Mouse (Mus musculus) MEL (cell line): ENCODE data around the gene Plekhg6.

ENCODE experiments used
- CTCF ChIP-seq, 3 experiments: IDR thresholded peaks in 2 of 3; conservative IDR thresholded peaks in 1 of 3; 2 replicates each; pipeline ENCODE4 v1.5.1; 2011 to 2012; ENCODE audit warnings: low read length in 3 of 3, low read depth in 2 of 3, mild to moderate bottlenecking in 2 of 3, improper control_type of control experiment in 1 of 3, inconsistent platforms in 1 of 3, mixed read lengths in 1 of 3, moderate library complexity in 1 of 3; ENCODE audit not compliant: control insufficient read depth in 1 of 3, insufficient read depth in 1 of 3, poor library complexity in 1 of 3, severe bottlenecking in 1 of 3
- HCFC1 ChIP-seq: IDR thresholded peaks from 2 replicates; pipeline ENCODE4 v1.6.1; 2012; ENCODE audit warnings: low read depth, mild to moderate bottlenecking, inconsistent platforms, low read length, improper control_type of control experiment, moderate library complexity
- SMC3 ChIP-seq: IDR thresholded peaks from 2 replicates; pipeline ENCODE4 v1.6.1; 2011; ENCODE audit warnings: low read depth, low read length, improper control_type of control experiment
- TBP ChIP-seq: IDR thresholded peaks from 2 replicates; pipeline ENCODE4 v1.8.0; 2011; ENCODE audit warnings: low read depth, low read length, improper control_type of control experiment

DNA sequence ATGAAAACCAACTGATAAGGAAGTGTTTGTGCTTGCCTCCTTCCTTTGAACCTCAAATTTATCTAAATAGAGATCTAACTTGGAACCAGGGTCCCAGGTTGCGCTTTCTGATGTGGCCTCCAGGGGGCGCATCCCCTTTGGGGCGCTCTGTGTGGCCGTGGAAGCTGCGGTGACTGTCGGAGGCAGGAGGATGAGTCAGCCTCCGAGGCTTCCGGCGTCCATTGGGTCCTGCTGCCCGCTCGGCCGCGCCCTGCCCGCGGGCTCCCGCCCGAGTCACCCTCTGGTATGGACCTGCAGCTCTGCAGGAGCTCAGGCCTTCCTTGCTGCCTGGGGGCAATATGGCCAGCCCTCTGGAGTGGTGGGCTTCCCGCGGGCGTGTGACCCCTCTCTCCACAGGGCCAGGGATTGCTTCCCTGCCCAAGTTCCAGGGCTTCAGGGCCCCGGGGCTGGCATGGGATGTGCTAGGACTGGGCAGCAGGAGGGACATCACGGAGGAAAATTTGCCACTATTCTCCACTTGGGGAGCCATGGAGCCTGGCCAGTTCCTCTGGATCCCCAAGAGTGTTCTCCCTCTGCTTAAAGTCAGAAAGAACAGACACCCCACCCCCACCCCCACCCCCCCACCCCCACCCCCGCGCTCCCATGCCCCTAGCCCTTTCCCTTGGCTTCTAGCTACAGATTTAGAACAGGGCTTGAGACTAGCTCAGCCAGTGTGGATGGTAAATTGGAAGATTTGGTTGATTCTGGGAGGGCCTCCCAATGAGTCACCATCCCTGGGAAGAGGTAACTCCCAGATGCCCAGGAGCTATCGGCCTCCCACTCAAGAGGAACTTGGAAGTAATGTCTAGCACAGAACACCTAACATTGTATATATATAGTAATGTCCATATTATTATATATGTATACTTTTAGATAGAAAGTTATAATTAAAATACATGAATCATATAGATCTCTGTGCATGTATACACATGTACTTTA lies 46.1 kb upstream of the Plekhg6 start:
- TF ChIP-seq CTCF (IDR thresholded peaks at IDR 0.05 in 2 of 3, conservative IDR thresholded peaks at IDR 0.05 in 1 of 3; ENCODE audit: control insufficient read depth in 1 of 3, insufficient read depth in 1 of 3, low read depth in 2 of 3, low read length in 3 of 3, poor library complexity in 1 of 3, severe bottlenecking in 1 of 3) (peak; percentile 75 to 95 (median 89)), TBP (no peak), SMC3 (peak; percentile 84), HCFC1 (no peak)
